Mouse (Mus musculus): ENCODE data around the gene Nkd2. TPM values are rescaled to one million over a fixed set of nuclear protein-coding genes. Genes with fewer than 3 reads are reported as not detected.

Gene Nkd2
- 3.8 and 4.1 TPM in 2 replicates for polyA plus RNA-seq (2015; fragmentation: Nextera tagmentation; extraction: Ambion mirVana)

GRCm38 (mm10) chr13:73847465-73847836, at the start of gene Nkd2:
TSS of gene Nkd2 (minus strand) at chr13:73847631.
- Histone ChIP-seq H3K36me3 (no peaks in the 10 kb centered on the region), H3K4me3 (replicated peaks) (peak within 1 kb of the TSS; percentile 70), H3K9me3 (no peaks in the 10 kb centered on the region), H3K4me1 (replicated peaks) (peaks cover 4% of the 10 kb centered on the region; the same call in 1 of the 2 replicates), H3K27ac (no peak within 1 kb of the TSS), H3K9ac (peak within 1 kb of the TSS; percentile 56), H3K27me3 (replicated peaks) (peaks cover 27% of the 10 kb centered on the region), H3K4me2 (replicated peaks) (peak within 1 kb of the TSS; percentile 97)
- under 1% methylated on average over 38 of the region's 38 CpGs for WGBS
- ATAC-seq, result peak; percentile 92

- H3K4me3 ChIP-seq (replicated peaks), result no peak overlapping the region
- H3K36me3 ChIP-seq, result no peaks in the 10 kb centered on the region
- H3K9me3 ChIP-seq, result no peaks in the 10 kb centered on the region
- ATAC-seq, result peak; percentile 75
- H3K9ac ChIP-seq, result no peak overlapping the region
- H3K27me3 ChIP-seq (replicated peaks), result no peaks in the 10 kb centered on the region
- 37% methylated on average over 6 of the region's 6 CpGs for WGBS
- H3K4me1 ChIP-seq (replicated peaks), result peaks cover 8% of the 10 kb centered on the region
- H3K27ac ChIP-seq, result peak overlapping the region; percentile 49
- H3K4me2 ChIP-seq (replicated peaks), result no peak overlapping the region
These were observed 45.2 kb upstream of the Nkd2 start for GRCm38 (mm10) chr13:73892493-73893178.

DNA sequence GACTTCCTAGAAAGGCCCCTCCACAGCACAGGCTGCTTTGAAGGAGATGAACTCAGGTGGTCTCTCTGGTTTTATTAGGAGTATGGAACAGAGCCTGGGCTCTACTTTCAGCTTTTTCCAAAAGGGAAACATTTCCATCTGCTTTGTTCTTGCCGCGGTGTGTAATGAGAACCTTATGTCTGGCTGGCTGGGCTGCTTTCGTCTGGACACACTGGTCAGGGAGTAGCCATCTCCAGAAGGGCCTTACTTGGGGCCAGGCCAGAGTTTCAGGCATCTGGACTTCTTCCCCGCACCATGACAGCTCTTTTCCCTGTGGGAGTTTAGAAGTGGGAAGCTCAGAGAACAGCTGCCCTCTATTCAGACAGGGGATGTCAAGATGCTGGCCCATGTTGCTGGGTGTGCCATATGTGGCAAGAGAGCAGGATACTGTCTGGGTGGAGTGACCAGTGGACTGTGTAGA, 40.0 kb upstream of the Nkd2 start:
- peaks cover 9% of the 10 kb centered on the region for H3K4me1 ChIP-seq (replicated peaks)
- 36% methylated on average over 4 of the region's 4 CpGs for WGBS
- H3K9me3 ChIP-seq, result no peaks in the 10 kb centered on the region
- peak; percentile 76 for ATAC-seq
- no peak overlapping the region for H3K9ac ChIP-seq
- H3K36me3 ChIP-seq, result no peaks in the 10 kb centered on the region
- no peak overlapping the region for H3K27ac ChIP-seq
- H3K4me3 ChIP-seq (replicated peaks), result no peak overlapping the region
- no peak overlapping the region for H3K4me2 ChIP-seq (replicated peaks)
- no peaks in the 10 kb centered on the region for H3K27me3 ChIP-seq (replicated peaks)

- H3K27me3 ChIP-seq (replicated peaks), result no peaks in the 10 kb centered on the region
- H3K9me3 ChIP-seq, result no peaks in the 10 kb centered on the region
- no peak overlapping the region for H3K4me2 ChIP-seq (replicated peaks)
- H3K27ac ChIP-seq, result no peak overlapping the region
- H3K4me3 ChIP-seq (replicated peaks), result no peak overlapping the region
- H3K9ac ChIP-seq, result no peak overlapping the region
- no peak for ATAC-seq
- peaks cover 3% of the 10 kb centered on the region; the same call in 1 of the 2 replicates for H3K4me1 ChIP-seq (replicated peaks)
- WGBS, result 87% methylated on average over 5 of the region's 5 CpGs
- H3K36me3 ChIP-seq, result no peaks in the 10 kb centered on the region
These were observed 39.2 kb upstream of the Nkd2 start for GRCm38 (mm10) chr13:73886601-73887000.

- H3K9ac ChIP-seq, result no peak overlapping the region
These were observed 38.6 kb upstream of the Nkd2 start for GRCm38 (mm10) chr13:73886066-73886465.

GRCm38 (mm10) chr13:73885656-73886055, 38.2 kb upstream of the Nkd2 start:
- Histone ChIP-seq H3K36me3 (no peaks in the 10 kb centered on the region), H3K4me3 (replicated peaks) (no peak overlapping the region), H3K4me2 (replicated peaks) (no peak overlapping the region), H3K27ac (no peak overlapping the region), H3K9ac (no peak overlapping the region), H3K4me1 (replicated peaks) (peaks cover 3% of the 10 kb centered on the region; the same call in 1 of the 2 replicates), H3K27me3 (replicated peaks) (no peaks in the 10 kb centered on the region), H3K9me3 (no peaks in the 10 kb centered on the region)
- ATAC-seq, result no peak
- WGBS, result 76% methylated on average over 4 of the region's 4 CpGs

More at GRCm38 (mm10) chr13:73886066-73886465, 38.6 kb upstream of the Nkd2 start:
- Histone ChIP-seq H3K36me3 (no peaks in the 10 kb centered on the region), H3K4me1 (replicated peaks) (peaks cover 3% of the 10 kb centered on the region; the same call in 1 of the 2 replicates), H3K4me3 (replicated peaks) (no peak overlapping the region), H3K9me3 (no peaks in the 10 kb centered on the region), H3K27ac (no peak overlapping the region), H3K4me2 (replicated peaks) (no peak overlapping the region), H3K27me3 (replicated peaks) (no peaks in the 10 kb centered on the region)
- ATAC-seq, result no peak
- WGBS, result 75% methylated on average over 4 of the region's 4 CpGs

DNA sequence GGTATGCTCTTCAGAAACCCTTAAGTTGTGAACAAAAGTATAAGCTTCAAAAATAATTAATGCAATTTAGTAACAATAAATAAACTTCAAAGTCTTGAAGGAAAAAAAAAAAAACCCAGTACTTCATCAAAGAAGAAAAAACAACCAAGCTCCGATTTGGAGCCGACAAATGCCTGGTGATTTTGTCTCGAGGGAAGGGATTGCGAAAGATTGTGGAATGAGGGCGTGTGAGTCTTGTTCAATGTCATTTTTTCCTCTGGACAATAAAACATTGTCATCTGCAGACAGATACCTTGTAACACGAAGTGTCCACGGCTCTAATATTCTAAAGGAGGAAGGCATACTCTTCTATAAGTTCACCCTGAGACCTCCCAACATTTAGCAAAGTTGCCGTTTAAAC, 33.9 kb upstream of the Nkd2 start:
- 63% methylated on average over 8 of the region's 8 CpGs for WGBS
- no peak overlapping the region for H3K4me3 ChIP-seq (replicated peaks)
- no peak overlapping the region for H3K4me2 ChIP-seq (replicated peaks)
- no peak overlapping the region for H3K27ac ChIP-seq
- no peak for ATAC-seq
- H3K27me3 ChIP-seq (replicated peaks), result no peaks in the 10 kb centered on the region
- H3K4me1 ChIP-seq (replicated peaks), result 0 out of 2 replicates have a peak, but pooled peaks cover 3% of the 10 kb centered on the region
- H3K36me3 ChIP-seq, result no peaks in the 10 kb centered on the region
- no peak overlapping the region for H3K9ac ChIP-seq
- no peaks in the 10 kb centered on the region for H3K9me3 ChIP-seq

DNA sequence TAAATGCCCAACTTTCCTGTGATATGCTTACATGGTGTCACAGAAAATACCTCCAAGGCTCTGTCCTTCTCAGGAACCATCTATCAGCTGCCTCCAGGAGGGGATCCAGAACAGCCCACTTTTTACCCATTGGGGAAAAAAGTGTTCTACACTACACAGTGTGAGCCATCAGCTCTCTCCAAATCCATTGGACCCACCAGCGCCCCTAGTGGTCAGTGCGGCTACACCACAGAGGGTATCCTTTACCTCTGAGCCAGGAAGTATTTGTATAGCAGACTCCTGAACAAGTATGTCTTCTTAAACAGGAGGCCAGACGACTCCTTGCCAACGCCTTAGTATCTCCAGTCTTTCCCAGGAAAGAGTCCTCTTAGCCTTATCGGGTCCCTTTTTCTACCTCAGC, 32.4 kb upstream of the Nkd2 start:
- no peaks in the 10 kb centered on the region for H3K36me3 ChIP-seq
- H3K27me3 ChIP-seq (replicated peaks), result no peaks in the 10 kb centered on the region
- WGBS, result 81% methylated on average over 5 of the region's 5 CpGs
- H3K9ac ChIP-seq, result no peak overlapping the region
- no peaks in the 10 kb centered on the region for H3K4me1 ChIP-seq (replicated peaks)
- no peak overlapping the region for H3K4me3 ChIP-seq (replicated peaks)
- H3K4me2 ChIP-seq (replicated peaks), result no peak overlapping the region
- H3K9me3 ChIP-seq, result no peaks in the 10 kb centered on the region
- H3K27ac ChIP-seq, result no peak overlapping the region
- ATAC-seq, result no peak

DNA sequence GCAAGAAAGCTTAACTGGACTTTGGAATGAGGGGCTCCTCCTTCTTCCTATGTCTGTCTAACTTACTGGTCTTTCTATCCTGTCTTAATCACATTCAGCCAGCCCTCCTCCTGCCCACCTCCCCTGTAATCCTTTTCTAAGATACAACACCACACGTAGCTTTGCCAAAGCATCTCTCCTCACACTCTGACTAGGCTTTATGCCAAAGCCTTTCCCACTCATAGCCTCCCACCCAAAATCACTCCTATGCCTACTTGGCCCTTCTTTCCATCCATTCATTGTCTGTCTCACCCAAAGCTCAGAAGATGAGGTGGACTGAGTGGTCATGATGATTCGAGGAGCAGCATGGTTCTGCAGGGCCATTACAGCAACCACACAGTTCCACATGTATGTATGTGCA, 24.7 kb upstream of the Nkd2 start:
- H3K27ac ChIP-seq, result no peak overlapping the region
- no peaks in the 10 kb centered on the region for H3K27me3 ChIP-seq (replicated peaks)
- 72% methylated on average over 2 of the region's 2 CpGs for WGBS
- no peaks in the 10 kb centered on the region for H3K9me3 ChIP-seq
- H3K4me1 ChIP-seq (replicated peaks), result no peaks in the 10 kb centered on the region
- H3K4me2 ChIP-seq (replicated peaks), result no peak overlapping the region
- H3K36me3 ChIP-seq, result no peaks in the 10 kb centered on the region
- no peak overlapping the region for H3K4me3 ChIP-seq (replicated peaks)
- H3K9ac ChIP-seq, result no peak overlapping the region
- ATAC-seq, result no peak

- no peaks in the 10 kb centered on the region for H3K9me3 ChIP-seq
- WGBS, result 1% methylated on average over 65 of the region's 65 CpGs
- H3K36me3 ChIP-seq, result no peaks in the 10 kb centered on the region
- H3K4me2 ChIP-seq (replicated peaks), result peak overlapping the region; percentile 97
- H3K9ac ChIP-seq, result peak overlapping the region; percentile 56
- peaks cover 27% of the 10 kb centered on the region for H3K27me3 ChIP-seq (replicated peaks)
- ATAC-seq, result peak; percentile 79
- peak overlapping the region; percentile 70 for H3K4me3 ChIP-seq (replicated peaks)
- no peak overlapping the region for H3K27ac ChIP-seq
- peaks cover 4% of the 10 kb centered on the region; the same call in 1 of the 2 replicates for H3K4me1 ChIP-seq (replicated peaks)
These were observed 604 bp downstream of the Nkd2 start for GRCm38 (mm10) chr13:73846589-73847464.

GRCm38 (mm10) chr13:73842696-73843095, 4.7 kb downstream of the Nkd2 start:
- no peak for ATAC-seq
- Histone ChIP-seq H3K4me2 (replicated peaks) (no peak overlapping the region), H3K9ac (no peak overlapping the region), H3K27me3 (replicated peaks) (peaks cover 23% of the 10 kb centered on the region), H3K4me1 (replicated peaks) (peaks cover 4% of the 10 kb centered on the region; the same call in 1 of the 2 replicates), H3K9me3 (no peaks in the 10 kb centered on the region), H3K4me3 (replicated peaks) (no peak overlapping the region), H3K27ac (no peak overlapping the region), H3K36me3 (no peaks in the 10 kb centered on the region)

- Histone ChIP-seq H3K36me3 (no peaks in the 10 kb centered on the region), H3K27ac (no peak overlapping the region), H3K9ac (no peak overlapping the region), H3K4me2 (replicated peaks) (no peak overlapping the region), H3K9me3 (no peaks in the 10 kb centered on the region), H3K4me1 (replicated peaks) (0 out of 2 replicates have a peak, but pooled peaks cover 2% of the 10 kb centered on the region), H3K4me3 (replicated peaks) (no peak overlapping the region), H3K27me3 (replicated peaks) (0 out of 2 replicates have a peak, but pooled peaks cover 2% of the 10 kb centered on the region)
- 84% methylated on average over 4 of the region's 4 CpGs for WGBS
- no peak for ATAC-seq
These were observed 7.7 kb downstream of the Nkd2 start for GRCm38 (mm10) chr13:73839740-73840139.
